Mouse (Mus musculus): ENCODE results near the gene Sprr1a.

DNA sequence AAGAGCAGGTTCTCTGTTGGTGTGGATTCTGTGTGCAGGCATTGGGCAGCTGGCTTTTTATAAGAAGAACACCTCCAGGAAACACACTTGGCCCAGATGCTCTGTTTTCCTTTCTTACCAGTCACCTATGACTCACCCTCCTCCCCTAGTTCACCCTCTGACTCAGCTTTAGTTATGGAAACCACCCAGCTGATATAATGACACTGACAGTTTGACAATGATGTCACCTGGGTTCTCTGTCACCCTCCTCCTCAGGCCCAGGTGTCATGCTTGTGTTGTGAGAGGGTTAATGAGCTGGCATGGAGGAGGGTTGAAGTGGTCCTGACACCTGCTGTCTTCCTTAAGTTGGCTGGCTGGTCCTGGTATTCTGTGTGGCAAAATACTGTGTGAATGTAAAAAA, at the start of gene Sprr1a:
- TF ChIP-seq CTCF (IDR thresholded peaks at IDR 0.05; ENCODE audit: low read depth) (no peak), EP300 (IDR thresholded peaks at IDR 0.05; ENCODE audit: low read depth) (no peak)

Data from liver, postnatal 0 days (tissue).